Mouse (Mus musculus) T-helper 2 cell (primary cell): ENCODE measurements around the gene Notch1.

Experiments
- in situ Hi-C: fragments of 300-600 bp; cut with MboI, MseI; formaldehyde crosslinking; loops from one replicate; pipeline ENCODE4 v1.15.1; 2025; ENCODE audit warnings: high pct_unique_total_duplicates

Gene Notch1

DNA sequence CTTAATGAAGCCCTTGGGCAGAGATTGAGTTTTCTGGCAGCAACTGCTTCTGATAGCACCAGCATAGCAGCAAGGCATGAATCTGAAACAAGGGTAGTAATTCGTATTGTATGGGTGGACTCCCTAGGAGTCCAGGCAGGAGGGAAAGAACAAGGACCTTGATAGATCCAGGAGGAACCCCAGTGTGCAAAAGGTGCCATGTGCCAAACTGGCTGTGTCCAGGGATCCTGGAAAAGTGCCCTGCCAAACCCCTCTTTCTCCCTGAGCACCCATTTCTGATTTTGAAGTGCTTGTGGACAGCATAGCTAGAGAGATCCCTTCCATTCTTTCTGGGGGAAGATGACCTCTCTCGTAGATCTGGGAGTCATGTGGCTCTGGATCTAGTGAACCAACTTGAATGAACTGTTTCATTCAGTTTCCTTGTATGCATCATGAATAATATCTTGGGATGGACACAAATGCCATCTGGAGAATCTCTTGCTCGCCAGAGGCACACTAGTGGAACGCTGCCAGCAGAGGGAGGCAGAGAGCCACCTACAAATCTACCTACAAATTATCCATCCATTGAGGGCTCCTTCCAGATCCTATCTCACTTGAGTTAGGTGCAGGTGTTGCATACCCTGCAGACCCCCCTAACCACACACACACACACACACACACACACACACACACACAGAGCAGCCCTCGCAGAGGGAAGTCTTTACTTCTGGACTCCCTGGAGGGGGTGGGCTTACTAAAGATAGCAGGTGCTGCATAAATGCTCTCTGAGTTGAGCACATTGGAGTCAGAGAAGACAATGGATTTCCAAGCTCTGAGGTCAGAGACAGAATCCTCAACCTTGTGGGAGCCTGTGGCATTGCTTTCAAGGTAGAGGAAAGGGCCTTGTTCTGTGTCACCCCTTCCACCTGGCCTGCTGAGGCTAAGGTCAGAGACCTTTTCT, 67.1 kb downstream of the Notch1 start:
- in situ Hi-C loops: loop anchor here (5.0 kb wide), 2 partner anchors 38 to 113 kb away; no protein-coding TSS in a partner anchor

DNA sequence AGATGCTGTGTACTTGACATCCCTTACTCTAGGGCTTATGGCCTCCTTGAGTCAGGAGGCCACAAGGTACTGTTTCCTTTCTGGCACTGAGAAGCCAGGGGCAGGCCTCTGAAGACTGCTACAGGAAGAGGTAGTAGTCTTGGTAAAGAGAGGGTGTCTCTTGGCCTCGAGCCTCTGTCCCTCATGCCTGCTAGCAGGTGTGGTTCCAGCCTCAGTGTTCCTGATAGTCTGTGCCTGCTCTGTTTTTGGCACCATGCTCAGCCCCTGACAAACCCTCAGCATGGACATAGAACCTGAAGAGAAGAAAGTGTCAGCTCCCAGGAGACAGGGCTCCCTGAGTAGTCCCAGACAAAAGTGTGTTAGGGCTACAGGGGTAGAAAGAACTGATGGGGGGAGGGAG, 69.0 kb downstream of the Notch1 start:
- in situ Hi-C loops: loop anchor here (5.0 kb wide), 1 partner anchor 115 kb away; no protein-coding TSS in a partner anchor

DNA sequence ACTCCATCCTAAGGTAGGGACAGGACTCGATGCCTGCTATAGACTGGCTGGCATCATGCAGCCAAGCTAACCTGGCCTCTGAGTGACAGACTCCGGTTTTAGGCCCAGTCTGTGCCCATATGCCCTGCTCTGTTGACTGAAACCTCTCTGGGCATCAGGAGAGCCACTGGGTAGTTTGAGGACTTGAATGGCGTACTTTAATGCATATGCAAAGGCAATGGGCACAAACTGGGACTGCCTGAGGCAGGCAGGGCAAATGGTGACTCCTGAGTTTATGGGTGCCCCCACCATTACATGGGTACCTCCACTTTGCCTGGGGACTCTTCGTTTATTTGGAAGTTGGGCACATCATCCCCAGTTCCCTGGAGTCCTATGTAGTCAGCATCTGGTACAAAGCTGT, 69.8 kb downstream of the Notch1 start:
- in situ Hi-C loops: loop anchor here (5.0 kb wide), 1 partner anchor 116 kb away; no protein-coding TSS in a partner anchor

DNA sequence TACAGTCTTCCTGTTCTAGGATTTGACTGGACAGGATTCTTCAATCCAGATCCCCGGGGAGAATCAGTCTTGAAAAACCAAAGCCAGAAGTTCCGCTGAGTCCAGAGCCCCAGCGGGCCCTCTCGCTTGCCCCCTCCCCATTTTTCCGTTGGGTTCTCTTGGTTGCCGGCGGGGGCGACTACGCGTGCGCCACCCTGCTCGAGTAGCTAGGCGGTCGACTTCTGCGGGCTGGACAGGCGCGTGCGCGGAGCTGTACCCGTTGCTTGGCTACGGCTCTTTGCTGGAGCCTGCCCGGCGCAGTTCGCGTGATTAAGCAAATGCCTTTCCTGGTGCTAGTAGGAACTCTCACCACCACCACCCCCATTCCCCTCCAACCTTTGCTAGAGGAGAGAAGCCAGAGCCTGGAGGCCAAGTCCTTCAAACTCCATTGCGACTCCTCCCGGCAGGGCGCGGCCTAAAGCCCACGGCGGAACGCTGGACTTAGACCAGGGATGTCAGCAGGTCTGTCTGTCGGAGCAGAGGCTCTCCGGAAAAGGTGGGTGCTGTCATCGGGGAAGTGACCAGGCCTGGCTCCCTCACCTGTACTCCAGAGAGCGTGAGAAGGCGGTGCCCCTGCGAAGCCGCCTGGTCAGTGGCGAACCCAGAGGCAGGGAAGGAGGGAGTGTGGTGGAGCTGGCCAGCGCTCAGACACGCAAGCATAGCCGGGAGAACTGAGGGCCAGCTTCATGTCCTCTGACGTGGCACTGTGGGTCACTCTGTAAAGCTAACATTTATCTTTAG, 70.6 kb downstream of the Notch1 start:
- in situ Hi-C loops: loop anchor here (5.0 kb wide), 1 partner anchor 116 kb away; no protein-coding TSS in a partner anchor

DNA sequence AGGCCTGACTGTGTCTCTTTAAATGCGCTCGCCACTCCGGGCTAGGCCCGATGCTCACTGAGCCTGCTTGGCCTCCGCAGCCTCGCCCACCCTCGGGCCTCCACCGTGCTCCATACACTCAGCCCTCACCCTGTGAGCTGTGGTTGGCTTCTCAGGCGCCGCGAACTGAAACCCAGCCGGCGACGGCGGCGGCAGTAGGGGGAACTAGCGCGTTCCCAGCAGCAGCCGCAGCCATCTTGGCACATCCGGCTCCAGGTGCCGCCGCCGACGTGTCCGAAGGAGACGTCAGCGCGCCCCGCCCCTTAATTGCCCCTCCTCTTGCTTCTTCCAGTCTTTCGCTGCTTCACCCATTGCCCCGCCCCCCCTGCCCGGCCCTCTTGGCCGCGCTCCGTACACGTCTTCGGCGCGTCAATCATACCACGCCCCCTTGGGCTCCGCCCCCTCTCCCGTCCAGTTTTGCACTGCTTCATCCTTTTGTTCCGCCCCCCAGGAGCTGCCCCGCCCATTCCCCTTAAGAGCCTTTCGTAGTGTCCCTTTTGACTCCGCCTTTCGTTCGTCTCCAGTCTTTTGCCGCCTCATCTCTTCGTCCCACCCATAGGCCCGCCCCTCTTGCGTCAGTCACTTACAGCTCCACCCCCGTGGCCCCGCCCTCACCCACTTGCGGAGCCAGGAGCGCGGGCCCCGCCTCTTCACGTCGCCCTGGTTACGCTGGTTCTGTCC, 71.4 kb downstream of the Notch1 start, which contains the start of gene Sec16a:
Sec16a (minus strand) TSS at position 271 of the 720 bp plus-strand sequence.
- in situ Hi-C loops: loop anchor here (5.0 kb wide), 1 partner anchor 117 kb away; no protein-coding TSS in a partner anchor

DNA sequence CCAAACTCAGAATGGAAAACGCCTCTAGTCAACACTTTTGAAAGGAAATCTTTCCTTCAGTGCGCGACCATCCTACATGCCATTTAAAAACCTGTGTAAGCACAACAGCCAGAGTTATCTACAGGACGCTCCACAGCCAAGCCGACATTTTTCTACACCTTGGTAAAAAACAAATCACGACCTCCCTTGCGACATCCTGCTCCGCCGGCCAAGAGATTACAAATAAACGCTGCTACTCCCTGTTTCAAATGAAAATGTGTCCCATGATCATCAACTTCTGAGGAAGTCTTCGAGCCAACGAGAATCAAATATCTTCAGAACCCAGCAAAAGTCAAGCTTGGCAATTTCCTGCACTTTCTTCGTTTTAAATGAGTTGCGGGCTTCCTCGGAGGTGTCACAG, 72.1 kb downstream of the Notch1 start:
- in situ Hi-C loops: no loop called here

DNA sequence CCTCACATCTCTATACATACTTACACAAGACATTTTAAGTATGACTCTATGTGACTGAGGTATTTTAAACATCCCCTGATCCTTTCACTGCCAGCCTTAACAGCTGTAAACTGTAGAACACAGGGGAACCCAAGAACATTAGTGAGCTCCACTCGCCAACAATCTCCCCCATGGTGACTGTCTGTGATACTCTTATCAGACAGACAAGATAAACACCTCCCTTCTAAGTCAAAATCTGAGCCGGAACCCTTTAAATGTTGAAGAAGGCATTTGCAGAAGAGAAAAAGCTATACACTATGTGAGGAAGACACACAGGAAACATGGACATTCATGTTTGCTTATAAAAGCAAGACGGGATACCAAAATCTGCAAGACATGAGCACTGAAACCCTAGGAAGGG, 72.6 kb downstream of the Notch1 start:
- in situ Hi-C loops: no loop called here

DNA sequence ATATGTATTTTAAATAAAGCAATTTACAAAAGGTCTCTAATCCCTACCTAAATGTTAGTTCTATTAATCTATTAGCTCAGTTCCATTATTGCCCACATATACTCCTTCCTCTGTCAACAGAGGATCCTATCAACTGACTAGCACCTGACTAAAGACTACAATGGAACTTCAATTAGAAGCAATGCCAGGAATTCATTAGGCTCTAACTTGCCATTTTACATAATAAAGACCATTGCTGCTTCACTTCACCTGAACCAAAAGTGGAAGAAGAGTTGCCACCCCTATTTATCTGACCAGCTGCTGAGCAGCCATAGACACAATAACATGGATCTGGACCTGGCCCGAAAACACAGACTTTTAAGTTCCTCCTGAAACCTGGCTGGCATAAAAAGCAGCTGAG, 73.6 kb downstream of the Notch1 start:
- in situ Hi-C loops: no loop called here

DNA sequence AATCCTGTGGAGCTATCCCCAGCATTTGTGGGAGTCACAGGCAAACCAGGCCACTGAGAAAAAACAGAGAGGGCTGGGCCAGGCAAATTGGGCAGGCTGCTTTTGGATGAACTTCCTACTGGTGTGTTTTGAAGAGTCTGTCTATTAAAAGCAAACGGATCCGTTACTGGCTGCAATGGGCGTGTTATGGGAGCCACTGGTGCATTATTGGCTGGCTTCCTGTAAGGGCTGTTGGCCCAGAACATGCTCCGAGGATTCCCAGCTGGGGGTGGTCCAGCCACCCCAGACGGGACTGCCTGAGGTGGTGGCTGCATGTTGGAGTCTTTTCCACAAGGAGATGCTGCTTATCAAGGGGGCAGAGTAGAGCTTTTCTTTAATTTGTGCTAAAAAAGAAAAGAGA, 74.8 kb downstream of the Notch1 start:
- in situ Hi-C loops: no loop called here

DNA sequence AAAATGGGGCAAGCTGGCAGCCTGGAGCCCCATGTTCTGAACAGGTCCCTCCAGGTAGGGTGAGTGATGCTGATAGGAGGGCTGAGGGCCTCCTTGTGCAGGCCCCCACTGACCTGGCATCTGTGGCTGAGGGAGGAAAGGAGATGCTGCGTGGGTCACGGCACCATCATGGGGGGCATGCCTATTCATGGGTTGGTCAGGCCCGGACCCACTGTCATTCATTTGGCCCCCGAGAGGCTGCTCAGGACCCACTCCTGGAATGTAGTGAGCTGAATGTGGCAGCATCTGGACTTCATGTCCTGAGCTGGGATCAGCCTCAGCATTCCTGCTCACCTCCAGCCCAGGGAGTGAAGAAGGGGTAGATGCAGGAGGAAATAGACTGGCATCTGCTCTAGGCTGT, 75.2 kb downstream of the Notch1 start:
- in situ Hi-C loops: no loop called here

DNA sequence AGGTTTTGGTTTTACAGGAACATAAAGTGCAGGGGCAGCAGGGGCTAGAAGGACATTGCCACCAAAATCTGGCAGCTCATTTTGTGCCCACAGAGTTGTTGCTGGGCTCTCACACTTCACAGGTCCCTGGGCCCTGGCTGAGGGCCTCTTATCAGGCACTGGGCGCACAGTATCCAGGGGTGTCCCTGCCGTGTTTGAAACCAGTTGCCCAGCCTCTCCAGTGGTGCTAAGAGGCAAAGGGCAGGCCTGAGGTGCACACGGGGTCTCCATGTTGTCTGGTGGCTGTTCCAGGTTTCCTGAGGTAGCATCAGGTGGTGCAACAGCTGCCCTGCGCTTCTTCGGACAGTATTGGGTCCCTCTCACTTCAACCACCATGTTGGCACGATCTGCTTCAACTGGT, 76.8 kb downstream of the Notch1 start:
- in situ Hi-C loops: no loop called here

DNA sequence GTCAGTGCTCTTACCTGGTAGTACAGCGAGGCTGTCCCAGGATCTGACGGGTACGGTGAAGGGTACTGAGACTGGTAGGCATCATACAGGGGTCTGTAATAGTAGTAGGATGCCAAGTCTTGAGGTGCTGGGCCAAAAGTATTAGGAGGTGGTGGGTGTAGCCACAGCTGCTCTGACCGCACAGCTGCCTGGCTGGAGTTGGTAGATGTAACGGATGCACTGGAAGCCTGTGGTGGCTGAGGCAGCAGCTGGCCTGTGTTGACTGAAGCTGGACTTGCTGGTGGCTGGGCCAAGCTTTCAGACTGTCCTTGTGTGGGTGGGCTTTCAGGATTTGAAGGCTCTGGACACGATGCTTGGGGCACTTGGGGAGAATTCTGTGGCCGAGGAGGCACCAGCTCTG, 78.1 kb downstream of the Notch1 start:
- in situ Hi-C loops: no loop called here

DNA sequence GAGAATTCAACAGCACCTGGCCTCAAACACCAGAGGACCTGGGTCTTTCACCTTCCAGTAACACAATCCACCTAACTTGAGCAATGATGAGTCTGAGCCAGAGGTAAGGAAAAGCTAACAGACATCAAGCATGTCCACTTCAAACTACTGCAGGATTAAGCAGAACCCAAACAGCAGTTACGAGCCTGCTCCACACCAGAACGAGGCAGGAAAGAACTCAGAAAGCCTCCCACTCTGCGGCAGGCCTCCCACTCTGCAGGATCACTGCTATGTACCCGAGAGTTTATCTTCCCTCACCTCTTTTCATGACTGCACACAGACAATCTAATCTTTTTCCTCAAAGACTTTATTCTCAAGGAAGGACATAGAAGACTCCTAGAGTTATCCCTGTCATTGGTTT, 79.2 kb downstream of the Notch1 start:
- in situ Hi-C loops: no loop called here

DNA sequence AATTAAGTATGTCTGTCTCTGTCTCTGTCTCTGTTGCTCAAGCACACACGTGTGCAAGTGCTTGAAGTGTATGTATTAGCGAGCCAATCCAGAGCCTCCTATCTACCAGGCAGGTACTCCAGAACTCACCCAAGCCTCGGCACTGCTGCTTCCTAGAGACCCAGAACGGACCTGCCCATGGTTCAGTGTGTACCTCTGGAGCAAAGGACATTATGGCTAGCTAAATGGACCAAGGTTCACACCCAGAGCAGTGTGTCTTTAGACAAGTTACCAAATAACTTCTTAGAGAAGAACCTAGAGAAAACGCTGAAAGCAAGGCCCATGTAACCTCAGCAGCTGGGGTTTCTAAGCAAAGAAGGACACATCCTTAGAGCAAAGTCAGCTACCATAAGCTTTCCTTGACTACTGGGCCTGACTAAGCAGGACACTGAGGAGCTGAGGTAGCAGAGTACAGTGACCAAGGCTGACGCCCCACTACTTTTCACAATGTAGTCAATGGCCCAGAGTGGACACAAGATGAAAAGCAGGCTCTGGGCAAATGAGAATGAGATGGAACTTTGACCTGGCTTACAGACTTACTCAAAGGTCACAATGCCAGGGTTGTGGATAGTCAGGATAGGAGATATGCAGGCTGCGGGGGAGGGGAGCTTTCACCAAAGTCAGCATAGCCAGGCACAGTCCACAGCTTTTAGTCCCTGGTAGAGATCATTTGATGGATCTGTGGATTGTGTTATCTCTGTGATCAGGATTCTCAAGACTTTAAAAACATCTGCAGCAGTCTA, 81.5 kb downstream of the Notch1 start:
- in situ Hi-C loops: no loop called here

DNA sequence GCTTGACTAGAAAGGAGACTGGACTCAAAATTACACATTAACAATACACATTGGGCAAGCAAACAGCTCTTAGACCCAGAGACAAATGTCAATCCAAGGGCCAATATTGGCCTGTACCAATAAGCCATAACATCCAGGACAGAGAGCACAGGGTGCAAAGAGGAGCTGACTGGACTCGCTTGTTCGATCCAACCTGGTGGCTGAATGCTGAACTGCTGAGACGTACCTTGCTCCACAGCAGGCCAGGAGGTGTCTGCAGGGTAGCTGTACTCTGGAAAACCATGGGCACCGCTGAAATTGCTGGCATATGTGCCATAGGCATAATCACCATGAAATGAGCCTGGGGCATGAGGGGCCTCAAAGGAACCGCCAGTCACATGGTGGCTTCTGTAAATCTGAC, 86.6 kb downstream of the Notch1 start:
- in situ Hi-C loops: no loop called here

DNA sequence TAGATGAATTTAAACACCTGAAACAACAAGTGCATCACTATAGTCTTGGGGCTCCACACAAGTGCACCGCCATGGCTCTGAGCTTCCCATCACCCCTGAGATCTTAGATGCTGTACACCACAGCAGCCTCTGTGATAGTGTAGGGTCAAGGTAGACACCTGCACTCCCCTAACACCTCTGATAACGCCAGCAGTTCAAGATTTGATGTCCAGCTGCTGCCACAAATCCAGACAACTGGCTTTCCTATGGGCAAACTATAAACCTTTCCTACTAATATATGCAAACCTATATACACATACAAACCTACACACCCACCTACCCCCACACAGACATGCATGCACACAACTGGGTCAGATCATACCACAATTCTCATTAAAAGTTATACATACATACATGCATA, 91.9 kb downstream of the Notch1 start:
- in situ Hi-C loops: no loop called here

DNA sequence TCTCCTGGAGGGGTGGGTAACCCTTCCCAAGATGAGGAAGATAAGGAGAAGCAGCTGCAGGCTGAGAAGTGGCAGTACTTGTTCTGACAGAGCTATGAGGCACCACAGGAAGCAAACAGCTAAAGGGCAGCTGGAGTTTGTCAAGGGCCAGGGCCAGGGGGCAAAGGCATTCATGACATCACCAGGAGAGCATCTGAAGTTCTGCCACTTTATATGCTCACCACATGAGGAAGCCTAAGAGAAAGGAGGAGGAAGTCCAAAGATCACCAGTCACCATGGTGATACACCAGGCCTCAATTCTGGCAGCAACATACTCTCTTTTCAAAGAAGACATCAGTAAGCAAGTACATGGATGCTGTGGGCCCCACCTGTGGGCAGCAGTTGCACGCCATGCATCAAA, 93.4 kb downstream of the Notch1 start:
- in situ Hi-C loops: no loop called here

DNA sequence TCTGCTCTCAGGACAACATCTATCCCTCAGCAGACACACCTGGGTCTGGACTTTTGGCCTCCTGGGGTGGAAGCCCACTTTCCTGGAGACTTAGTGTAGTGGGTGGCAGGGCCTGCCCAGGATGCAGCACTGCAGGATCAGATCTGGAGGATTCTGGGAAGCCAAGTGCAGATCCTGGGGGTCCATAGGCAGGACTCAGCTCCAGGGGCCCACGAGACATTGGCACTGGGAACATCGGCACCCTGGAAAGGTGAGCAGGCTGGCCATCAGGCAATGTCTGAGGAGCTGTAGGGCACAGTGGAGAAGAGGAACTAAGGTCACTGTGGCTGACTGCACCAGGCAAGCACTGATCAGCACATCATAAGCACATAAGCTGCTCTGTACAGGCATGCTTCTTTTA, 94.5 kb downstream of the Notch1 start:
- in situ Hi-C loops: no loop called here

DNA sequence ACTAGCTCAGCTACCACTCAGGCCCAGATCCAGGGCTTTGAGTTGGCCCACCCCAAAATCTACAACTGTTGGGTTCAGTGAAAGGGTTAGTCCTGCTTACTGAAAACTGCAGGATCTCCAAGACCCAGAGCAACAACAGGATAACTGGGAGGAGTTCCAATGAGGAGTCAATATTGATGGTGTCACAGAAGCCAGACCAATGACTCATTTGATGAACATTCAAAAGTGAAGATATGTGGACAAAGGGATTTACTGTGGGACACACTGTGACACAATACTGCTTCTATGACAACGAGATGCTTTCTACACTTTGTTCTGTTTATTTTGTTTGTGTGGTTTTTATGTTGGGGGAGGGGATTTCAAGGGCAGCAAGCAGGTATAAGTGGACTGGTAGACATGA, 98.3 kb downstream of the Notch1 start:
- in situ Hi-C loops: no loop called here

DNA sequence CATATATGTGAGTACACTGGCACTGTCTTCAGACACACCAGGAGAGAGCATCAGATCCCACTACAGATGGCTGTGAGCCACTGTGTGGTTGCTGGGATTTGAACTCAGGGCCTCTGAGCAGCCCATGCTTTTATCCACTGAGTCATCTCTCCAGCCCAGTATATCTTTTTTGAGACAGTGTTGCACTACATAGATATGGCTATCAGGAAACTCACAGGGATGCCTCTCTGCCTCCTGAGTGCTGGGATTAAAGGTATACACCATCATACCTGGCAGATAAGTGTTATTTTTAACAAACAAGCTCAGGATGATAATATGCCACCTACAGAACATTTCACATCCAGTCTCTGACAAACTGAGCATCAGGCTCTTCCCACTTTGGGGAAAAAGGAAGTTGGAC, 99.4 kb downstream of the Notch1 start:
- in situ Hi-C loops: no loop called here

DNA sequence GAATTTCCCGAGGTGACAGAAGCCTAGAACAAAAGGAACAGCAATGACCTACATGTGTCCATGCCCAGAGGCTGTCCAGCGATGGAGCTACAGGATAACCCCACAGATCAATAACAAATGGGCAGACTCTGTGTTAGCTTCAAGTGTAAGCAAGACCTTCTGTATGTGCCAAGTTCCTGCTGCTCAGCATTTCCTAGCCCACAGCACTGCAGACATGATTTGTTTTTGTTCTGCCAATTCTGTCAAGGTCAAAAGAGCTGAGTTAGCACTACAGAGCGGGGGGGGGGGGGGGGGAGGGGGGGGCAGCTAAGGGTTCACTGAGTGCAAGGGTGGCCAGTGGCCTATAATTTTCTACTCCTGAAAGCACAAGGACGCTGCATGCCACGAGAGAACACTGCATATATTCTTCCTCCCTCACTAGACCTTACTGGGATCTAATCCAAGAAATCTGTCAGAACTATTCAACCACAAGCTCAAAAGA, 105.5 kb downstream of the Notch1 start:
- in situ Hi-C loops: no loop called here
